Mouse (Mus musculus): Measurements from ENCODE around the gene Csf2rb2. TPM values are rescaled to one million over a fixed set of nuclear protein-coding genes. Genes with fewer than 3 reads are reported as not detected.
"Not testable (repeated sequence)": the region's sequence is repeated elsewhere in the genome, so short reads cannot be mapped to it uniquely, and the experiment has no call there.

The Csf2rb2 gene
- total RNA-seq, 4 experiments from 2014 or later, result 0.30 to 1.5 (median 0.69) TPM

- DNase-seq (ENCODE audit: low spot score), result not testable (repeated sequence)
Observed at GRCm38 (mm10) chr15:78318338-78319171, 13.0 kb upstream of the Csf2rb2 start.

GRCm38 (mm10) chr15:78313659-78314058, 8.1 kb upstream of the Csf2rb2 start:
- DNase-seq (ENCODE audit: low spot score), result not testable (repeated sequence)

- not testable (repeated sequence) for DNase-seq (ENCODE audit: low spot score)
Observed at GRCm38 (mm10) chr15:78312421-78313233, 7.1 kb upstream of the Csf2rb2 start.

GRCm38 (mm10) chr15:78310971-78311370, 5.5 kb upstream of the Csf2rb2 start:
- no peak for DNase-seq (ENCODE audit: low spot score)

- no peak for DNase-seq (ENCODE audit: low spot score)
Observed at GRCm38 (mm10) chr15:78309865-78310264, 4.3 kb upstream of the Csf2rb2 start.

GRCm38 (mm10) chr15:78303665-78304233, 1.8 kb downstream of the Csf2rb2 start:
- DNase-seq (ENCODE audit: low spot score), result no peak

GRCm38 (mm10) chr15:78302718-78303117, 2.8 kb downstream of the Csf2rb2 start:
- no peak for DNase-seq (ENCODE audit: low spot score)

GRCm38 (mm10) chr15:78300773-78301172, 4.7 kb downstream of the Csf2rb2 start:
- no peak for DNase-seq (ENCODE audit: low spot score)

GRCm38 (mm10) chr15:78299641-78300040, 5.9 kb downstream of the Csf2rb2 start:
- no peak for DNase-seq (ENCODE audit: low spot score)

GRCm38 (mm10) chr15:78298558-78298957, 7.0 kb downstream of the Csf2rb2 start:
- no peak for DNase-seq (ENCODE audit: low spot score)

GRCm38 (mm10) chr15:78293716-78294115, 11.8 kb downstream of the Csf2rb2 start:
- no peak for DNase-seq (ENCODE audit: low spot score)

- DNase-seq (ENCODE audit: low spot score), result not testable (repeated sequence)
Observed at GRCm38 (mm10) chr15:78293228-78293627, 12.3 kb downstream of the Csf2rb2 start.

GRCm38 (mm10) chr15:78289775-78290174, 15.7 kb downstream of the Csf2rb2 start:
- DNase-seq (ENCODE audit: low spot score), result not testable (repeated sequence)

- no peak for DNase-seq (ENCODE audit: low spot score)
Observed at GRCm38 (mm10) chr15:78287941-78288340, 17.6 kb downstream of the Csf2rb2 start.

GRCm38 (mm10) chr15:78278308-78278707, 27.2 kb downstream of the Csf2rb2 start:
- no peak for DNase-seq (ENCODE audit: low spot score)

- DNase-seq (ENCODE audit: low spot score), result no peak
Observed at GRCm38 (mm10) chr15:78271208-78271607, 34.3 kb downstream of the Csf2rb2 start.

GRCm38 (mm10) chr15:78267865-78268264, 37.7 kb downstream of the Csf2rb2 start:
- DNase-seq (ENCODE audit: low spot score), result no peak

- DNase-seq (ENCODE audit: low spot score), result peak; percentile 19
Observed at GRCm38 (mm10) chr15:78267441-78267840, 38.1 kb downstream of the Csf2rb2 start.

GRCm38 (mm10) chr15:78263286-78263685, 42.2 kb downstream of the Csf2rb2 start:
- no peak for DNase-seq (ENCODE audit: low spot score)

GRCm38 (mm10) chr15:78260668-78261333, 44.7 kb downstream of the Csf2rb2 start:
- DNase-seq (ENCODE audit: low spot score), result no peak

GRCm38 (mm10) chr15:78258246-78258865, 47.2 kb downstream of the Csf2rb2 start:
- DNase-seq (ENCODE audit: low spot score), result peak; percentile 54
